Mouse (Mus musculus) brain, embryonic 18.5 days (tissue): Measurements from ENCODE around the gene Etv4.

ENCODE experiments used
- DNase-seq: peaks from one replicate; pipeline ENCODE4 v3.0.0-alpha.2; 2012; ENCODE audit warnings: low read depth, low spot score

Etv4 gene

GRCm38 (mm10) chr11:101786651-101787050, 1.5 kb upstream of the Etv4 start:
- DNase-seq: no peak

DNA sequence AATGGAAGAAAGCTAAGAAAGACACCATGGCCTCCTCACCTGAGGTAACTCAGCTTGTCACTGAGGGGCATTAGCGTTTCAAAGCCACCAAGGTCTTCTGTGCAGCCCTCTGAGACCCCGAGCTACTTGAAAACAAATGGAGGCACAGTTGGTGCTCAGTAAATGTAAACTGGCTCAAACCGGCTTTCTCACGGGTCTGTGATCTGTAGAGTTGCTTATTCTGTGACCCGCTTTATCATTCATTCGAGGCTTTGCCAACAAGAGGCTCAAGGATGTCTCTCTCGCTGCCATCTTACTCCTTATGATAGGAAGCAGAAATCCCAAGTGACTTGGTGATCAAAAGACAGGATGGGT, 658 bp upstream of the Etv4 start:
- DNase-seq: no peak

DNA sequence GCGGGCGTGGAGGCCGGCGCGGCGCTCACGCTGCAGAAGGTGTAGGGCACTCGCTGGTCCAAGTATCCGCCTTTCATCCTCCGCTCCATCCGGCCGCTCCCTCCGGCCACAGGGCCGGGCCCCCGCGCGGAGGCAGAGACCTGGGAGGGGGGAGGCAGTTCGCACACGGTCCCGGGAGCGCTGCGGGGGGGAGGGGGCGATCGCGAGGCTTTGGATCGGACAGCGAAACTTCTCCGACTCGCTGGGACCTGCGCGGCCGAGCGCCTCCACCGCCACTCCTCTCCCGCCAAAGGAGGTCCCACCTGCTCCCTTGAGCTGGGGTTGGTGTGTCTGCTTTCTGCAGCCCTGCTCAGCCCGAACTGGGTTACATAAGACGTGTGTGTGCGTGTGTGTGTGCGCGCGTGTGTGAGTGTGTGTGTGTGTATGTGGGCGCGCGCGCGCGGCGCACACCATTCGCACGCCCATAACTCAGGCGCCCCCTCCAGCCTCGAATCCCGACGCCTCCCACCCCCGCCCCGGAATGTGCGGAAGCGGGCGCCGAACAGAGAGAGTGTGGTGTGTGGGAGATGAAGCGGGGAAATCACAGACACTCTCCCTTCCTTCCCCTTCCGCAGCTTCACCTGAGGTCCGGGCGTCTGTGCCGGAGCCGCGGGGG, 556 bp downstream of the Etv4 start:
- no peak for DNase-seq

- DNase-seq: no peak
These were observed 1.1 kb downstream of the Etv4 start for GRCm38 (mm10) chr11:101784072-101784471.

- no peak for DNase-seq
These were observed 1.6 kb downstream of the Etv4 start for GRCm38 (mm10) chr11:101783584-101783983.

- DNase-seq: no peak
These were observed 2.0 kb downstream of the Etv4 start for GRCm38 (mm10) chr11:101783135-101783534.

DNA sequence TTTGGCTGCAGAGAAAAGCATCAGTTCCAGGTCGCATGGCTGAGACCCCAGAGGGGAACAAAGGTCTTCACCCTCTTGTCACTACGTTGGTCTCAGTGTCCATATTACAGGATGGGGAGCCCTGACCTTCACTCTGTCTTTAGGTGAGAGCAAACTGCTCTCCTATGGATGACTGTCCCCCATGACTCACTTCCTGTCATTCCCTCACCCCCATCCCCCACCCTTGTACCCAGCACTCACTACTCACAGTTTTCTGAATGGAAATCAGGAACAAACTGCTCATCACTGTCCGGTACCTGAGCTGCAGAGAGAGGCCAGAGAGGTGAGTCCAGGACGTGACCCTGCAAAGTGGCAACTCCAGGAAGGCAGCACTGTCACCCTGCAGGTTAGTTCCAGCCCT, 8.3 kb downstream of the Etv4 start:
- no peak for DNase-seq

DNA sequence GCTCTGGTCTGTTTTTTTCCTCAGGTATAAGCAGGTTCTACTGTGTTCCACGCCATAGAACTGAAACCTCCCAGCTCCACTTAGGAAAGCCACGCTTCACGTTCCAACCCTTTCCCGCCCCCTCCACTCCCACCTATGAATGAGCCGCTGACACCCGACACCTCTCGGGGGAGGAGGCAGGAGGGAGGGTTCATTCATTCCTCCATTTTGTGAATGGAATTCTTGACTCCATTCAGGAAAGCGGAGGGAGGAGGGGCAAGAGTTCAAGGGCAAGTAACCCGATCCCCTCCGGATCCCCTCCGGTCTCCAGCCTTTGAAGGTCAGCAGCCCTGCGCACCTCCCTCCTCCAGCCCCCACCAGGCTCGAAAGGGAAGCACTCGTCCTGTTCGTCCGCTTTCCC, 12.7 kb downstream of the Etv4 start:
- DNase-seq: no peak

GRCm38 (mm10) chr11:101772027-101772426, 13.1 kb downstream of the Etv4 start:
- no peak for DNase-seq

- DNase-seq: no peak
These were observed 14.9 kb downstream of the Etv4 start for GRCm38 (mm10) chr11:101770266-101770665.

- DNase-seq: no peak
These were observed 16.4 kb downstream of the Etv4 start for GRCm38 (mm10) chr11:101768721-101769120.

GRCm38 (mm10) chr11:101767326-101767725, 17.8 kb downstream of the Etv4 start:
- no peak for DNase-seq

- no peak for DNase-seq
These were observed 20.6 kb downstream of the Etv4 start for GRCm38 (mm10) chr11:101764546-101764945.

DNA sequence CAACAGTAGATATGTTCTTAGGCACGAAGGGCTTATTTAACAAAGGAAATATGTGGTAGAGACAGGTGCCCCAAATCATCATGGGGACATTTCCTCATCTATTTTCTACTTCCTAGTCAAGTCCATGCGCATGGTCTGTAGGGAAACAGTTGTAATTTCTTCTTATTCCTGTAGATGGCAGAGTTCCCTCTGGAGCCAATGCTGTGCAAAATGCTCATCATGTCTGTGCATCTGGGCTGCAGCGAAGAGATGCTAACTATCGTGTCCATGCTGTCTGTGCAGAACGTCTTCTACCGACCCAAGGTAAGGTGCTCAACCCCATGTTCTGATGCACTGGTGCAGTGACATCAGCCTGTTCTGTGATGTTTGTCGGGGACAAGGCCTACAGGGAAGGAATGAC, 21.4 kb downstream of the Etv4 start:
- no peak for DNase-seq

GRCm38 (mm10) chr11:101759530-101759929, 25.6 kb downstream of the Etv4 start:
- DNase-seq: no peak

- DNase-seq: no peak
These were observed 26.7 kb downstream of the Etv4 start for GRCm38 (mm10) chr11:101758431-101758830.

DNA sequence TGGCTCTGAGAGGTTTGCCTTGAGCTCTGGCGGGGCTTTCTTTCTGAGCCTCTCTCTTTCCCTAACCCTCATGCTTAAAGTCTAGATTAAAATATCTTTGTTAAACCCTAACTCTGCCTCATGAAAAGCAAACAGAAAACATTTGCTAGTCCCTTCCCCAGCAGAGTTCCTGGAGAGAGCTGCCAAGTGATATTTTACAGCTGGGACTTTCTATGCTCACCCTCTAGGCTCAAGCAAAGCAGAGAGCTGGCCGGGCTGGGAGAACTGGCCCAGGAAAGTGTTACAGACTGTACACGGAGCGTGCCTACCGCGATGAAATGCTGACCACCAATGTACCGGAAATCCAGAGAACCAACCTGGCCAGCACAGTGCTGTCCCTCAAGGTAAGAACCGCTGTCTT, 27.8 kb downstream of the Etv4 start:
- no peak for DNase-seq

DNA sequence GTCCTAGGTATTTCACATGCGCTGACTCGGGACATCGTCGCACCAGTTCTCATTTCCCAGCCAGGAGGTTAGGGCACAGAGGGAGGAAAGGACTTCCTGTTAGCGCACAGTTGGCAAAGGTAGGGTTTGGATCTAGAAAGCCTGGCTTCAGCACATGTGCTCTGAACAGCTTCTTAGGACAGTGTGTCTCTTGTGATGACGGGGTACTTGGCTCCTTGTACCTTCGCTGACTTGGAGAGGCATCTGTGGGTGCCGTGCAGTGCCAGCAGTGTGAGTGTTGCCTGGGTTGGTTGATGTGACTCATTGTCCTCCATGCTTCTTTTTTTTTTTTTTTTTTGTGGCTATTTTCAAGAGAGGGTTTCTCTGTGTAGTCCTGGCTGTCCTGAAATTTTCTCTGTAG, 28.6 kb downstream of the Etv4 start:
- DNase-seq: no peak

DNA sequence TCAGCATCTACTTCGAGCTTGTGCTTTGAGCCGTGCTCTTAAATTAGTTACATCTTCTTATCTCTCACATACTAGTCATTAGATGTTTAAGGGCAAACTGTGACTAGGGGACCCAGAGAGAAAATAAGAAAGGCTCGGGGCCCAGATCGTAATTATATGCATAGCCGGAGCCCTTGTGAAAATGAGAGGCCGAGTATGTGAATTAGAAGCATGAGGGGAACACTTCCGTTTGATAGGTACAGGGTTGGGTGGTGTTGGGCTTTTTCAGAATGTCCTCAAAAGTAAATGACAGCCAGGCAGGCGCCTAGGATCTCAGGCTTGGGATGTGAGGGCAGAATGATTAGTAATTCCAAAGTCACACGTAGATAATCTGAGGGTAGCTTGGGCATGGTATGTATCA, 51.6 kb downstream of the Etv4 start:
- DNase-seq: no peak

DNA sequence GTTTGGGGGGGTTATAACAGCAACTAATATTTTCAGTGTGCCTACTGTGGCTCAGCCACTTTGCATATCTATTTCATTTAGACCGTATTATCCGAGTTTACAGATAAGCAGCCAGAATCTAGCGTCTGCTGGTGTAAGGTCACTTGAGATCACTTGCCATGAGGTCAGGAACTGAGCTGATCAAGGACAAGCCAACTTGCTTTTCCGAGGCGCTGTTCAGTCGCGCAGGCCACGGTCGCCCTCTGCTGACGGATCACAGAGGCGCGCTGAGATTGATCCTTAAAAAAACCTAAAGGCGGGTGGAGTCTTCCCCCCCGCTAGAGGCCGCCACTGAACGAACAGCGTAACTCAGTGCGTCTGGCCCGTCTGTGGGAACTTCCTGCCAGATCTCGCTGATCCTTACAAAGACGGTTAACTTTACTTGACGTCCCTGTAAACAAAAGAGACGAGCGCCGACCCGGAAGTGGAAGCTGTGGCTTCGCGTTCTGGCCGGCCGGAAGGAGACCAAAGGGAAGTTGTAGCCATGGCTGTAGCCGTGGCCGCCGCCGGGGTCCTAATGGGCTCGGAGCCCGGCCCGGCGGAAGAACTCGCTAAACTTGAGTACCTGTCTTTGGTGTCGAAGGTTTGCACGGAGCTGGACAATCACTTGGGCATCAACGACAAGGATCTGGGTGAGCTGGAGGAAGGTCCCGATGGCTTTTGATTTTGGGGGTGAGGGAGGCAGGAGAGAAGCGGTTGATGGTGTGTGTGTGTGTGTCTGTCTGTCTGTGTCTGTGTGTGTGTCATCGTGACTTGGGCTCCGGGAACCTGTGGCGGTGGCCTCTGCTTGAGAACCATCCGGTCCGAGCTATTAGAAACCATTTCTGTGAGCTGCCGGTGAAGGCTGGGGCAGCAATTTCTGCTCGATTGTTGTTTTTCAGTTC, 52.4 kb downstream of the Etv4 start, which contains the start of gene Dhx8:
TSS of gene Dhx8 (plus strand) at position 402 of the 923 bp plus-strand sequence.
- peak; percentile 96 for DNase-seq

GRCm38 (mm10) chr11:101729308-101729707, 55.9 kb downstream of the Etv4 start:
- DNase-seq: no peak

DNA sequence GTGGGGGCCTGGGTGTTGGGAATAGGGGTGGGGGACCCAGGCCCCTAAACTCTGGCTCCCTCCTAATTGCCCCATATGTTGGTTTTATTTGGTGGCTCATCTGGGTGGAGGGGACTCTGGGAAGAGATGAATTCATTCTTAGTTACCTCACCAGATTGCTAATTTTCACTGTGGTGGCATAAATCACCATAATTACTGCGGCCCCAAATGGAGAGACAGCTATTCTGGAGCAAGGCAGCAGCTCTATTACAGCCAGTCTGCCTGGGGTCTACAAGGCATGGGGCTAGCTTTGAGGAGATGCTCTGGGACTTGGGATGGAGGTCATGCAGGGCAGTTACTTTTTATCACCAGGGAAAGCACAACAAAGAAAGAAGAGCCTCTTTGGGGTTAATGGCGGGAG, 58.4 kb downstream of the Etv4 start:
- no peak for DNase-seq

DNA sequence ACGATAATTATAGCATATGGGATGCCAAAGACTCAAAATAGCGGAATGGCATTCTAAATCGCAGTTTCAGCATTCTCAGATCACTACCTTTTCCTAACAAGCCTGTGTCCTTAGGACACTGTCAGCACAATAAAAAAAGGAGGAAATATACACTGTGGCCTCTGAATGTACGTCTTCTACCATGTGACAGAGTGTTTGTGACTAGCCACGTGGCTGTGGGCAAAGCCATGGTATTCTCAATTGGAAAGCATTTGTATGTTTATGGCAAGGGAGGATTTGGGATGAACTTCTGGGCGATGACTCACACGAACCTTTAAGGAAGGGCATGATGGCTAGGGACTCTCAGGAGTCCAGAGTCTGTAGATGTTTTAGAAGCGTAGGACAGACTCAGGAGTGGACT, 60.1 kb downstream of the Etv4 start:
- no peak for DNase-seq
